Mouse (Mus musculus): Measurements from ENCODE around the gene Gper1.
A peak's percentile ranks its signal among the peaks of the same experiment; 100 is the strongest.

- TF ChIP-seq CTCF (IDR thresholded peaks at IDR 0.05 in 2 of 3, conservative IDR thresholded peaks at IDR 0.05 in 1 of 3; ENCODE audit: control insufficient read depth in 1 of 3, insufficient read depth in 1 of 3, low read depth in 2 of 3, low read length in 3 of 3, poor library complexity in 1 of 3, severe bottlenecking in 1 of 3) (peak; percentile 42 to 56 (median 46); a peak in 5 of 6 replicates), POLR2A (IDR thresholded peaks at IDR 0.05; ENCODE audit: control insufficient read depth in 1 of 2, insufficient read depth in 1 of 2, low read depth in 1 of 2, low read length in 2 of 2, poor library complexity in 1 of 2) (no peak), USF2 (IDR thresholded peaks at IDR 0.05; ENCODE audit: borderline replicate concordance in 1 of 2, insufficient read depth in 1 of 2, low read depth in 1 of 2, low read length in 2 of 2) (no peak), EP300 (IDR thresholded peaks at IDR 0.05; ENCODE audit: low read depth in 1 of 2, low read length in 2 of 2) (no peak), NELFE (IDR thresholded peaks at IDR 0.05; ENCODE audit: low read depth, low read length) (no peak), MEF2A (IDR thresholded peaks at IDR 0.05; ENCODE audit: extremely low read depth, insufficient replicate concordance, low read depth, low read length, poor library complexity, severe bottlenecking) (no peak), RCOR1 (IDR thresholded peaks at IDR 0.05; ENCODE audit: low read depth, low read length) (no peak), MAFK (IDR thresholded peaks at IDR 0.05; ENCODE audit: borderline replicate concordance, low read depth, low read length) (no peak), NRF1 (IDR thresholded peaks at IDR 0.05; ENCODE audit: insufficient read depth, low read depth, low read length, poor library complexity, severe bottlenecking) (no peak)
These were observed 6.0 kb upstream of the Gper1 start for GRCm38 (mm10) chr5:139416942-139417341.
